Mouse (Mus musculus): ENCODE data around the gene N4bp2. TPM values are rescaled to one million over a fixed set of nuclear protein-coding genes. Genes with fewer than 3 reads are reported as not detected.

Gene N4bp2
- total and polyA plus RNA-seq, 3 experiments = 13.1 to 16.4 (median 15.1) TPM

DNA sequence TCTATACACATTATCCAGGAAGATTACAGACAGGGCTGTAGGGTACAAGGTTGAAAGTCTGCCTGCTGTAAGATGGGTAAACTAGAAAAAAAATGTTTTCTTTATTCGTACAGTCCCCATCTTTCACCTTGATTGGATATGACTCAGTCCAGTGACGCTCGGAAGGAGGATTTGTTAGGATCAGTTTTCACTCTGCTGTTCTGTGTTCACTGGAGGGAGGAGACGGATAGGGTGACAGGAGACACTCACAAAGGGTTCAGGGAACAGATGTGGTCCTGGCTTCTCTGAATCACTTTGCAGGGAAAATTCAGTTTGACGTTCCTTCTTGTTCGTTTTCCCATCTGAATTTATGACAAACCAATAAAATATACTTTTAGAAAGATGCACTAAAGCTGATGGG, 74.7 kb downstream of the N4bp2 start:
- in situ Hi-C loops (cut with MboI; ENCODE audit: low pct_ligation_motif_present, low pct_unique_long_range_greater_than_20kb, low sequenced_read_pairs) = loop anchor here (10.0 kb wide), 1 partner anchor 97 kb away; the partner anchor contains the start of gene Chrna9
- Histone ChIP-seq H3K4me1 (ENCODE audit: control insufficient read depth in 1 of 2, insufficient read depth in 2 of 2) (peaks cover 0 to 7% of the 10 kb centered on the region in 2 experiments; a peak in 2 of 4 replicates), H3K27ac (ENCODE audit: insufficient read depth, low read depth) (no peak overlapping the region), H3K36me3 (replicated peaks in 1 of 2; ENCODE audit: control insufficient read depth in 1 of 2, insufficient read depth in 1 of 2, low read length in 1 of 2) (peaks cover 0 to 6% of the 10 kb centered on the region in 2 experiments), H3K4me3 (replicated peaks in 1 of 3; ENCODE audit: low read depth in 2 of 3, low read length in 2 of 3, poor library complexity in 1 of 3) (no peak overlapping the region), H3K9ac (ENCODE audit: insufficient read depth, low read depth) (no peak overlapping the region), H3K27me3 (replicated peaks) (no peaks in the 10 kb centered on the region), H3K9me3 (replicated peaks; ENCODE audit: low read length) (peaks cover 3% of the 10 kb centered on the region), H3K4me2 (ENCODE audit: insufficient read depth, low read depth, poor library complexity, severe bottlenecking) (no peak overlapping the region), H3K79me2 (replicated peaks; ENCODE audit: control insufficient read depth, extremely low read depth, insufficient read depth, poor library complexity, severe bottlenecking) (no peaks in the 10 kb centered on the region)
- DNase-seq (ENCODE audit: extremely low read depth) = no peak
- dilution Hi-C loops (cut with MboI; ENCODE audit: extremely low pct_ligation_motif_present, extremely low pct_unique_long_range_greater_than_20kb, low sequenced_read_pairs) = no loop called here
- TF ChIP-seq PAX5 (IDR thresholded peaks at IDR 0.05; ENCODE audit: low read length) (no peak), UBTF (IDR thresholded peaks at IDR 0.05; ENCODE audit: low read depth, low read length) (no peak), TCF12 (IDR thresholded peaks at IDR 0.05; ENCODE audit: low read depth, low read length) (no peak), MXI1 (IDR thresholded peaks at IDR 0.05; ENCODE audit: low read depth, low read length) (no peak), HCFC1 (IDR thresholded peaks at IDR 0.05; ENCODE audit: low read depth, low read length) (no peak), ZMIZ1 (IDR thresholded peaks at IDR 0.05; ENCODE audit: low read depth, low read length) (no peak), CHD1 (IDR thresholded peaks at IDR 0.05; ENCODE audit: low read depth, low read length) (no peak), ZC3H11A (IDR thresholded peaks at IDR 0.05; ENCODE audit: low read depth, low read length) (no peak), BHLHE40 (IDR thresholded peaks at IDR 0.05; ENCODE audit: low read depth, low read length) (no peak), ETS1 (conservative IDR thresholded peaks at IDR 0.05; ENCODE audit: low read depth, low read length) (no peak), NELFE (IDR thresholded peaks at IDR 0.05; ENCODE audit: low read depth, low read length) (no peak)

DNA sequence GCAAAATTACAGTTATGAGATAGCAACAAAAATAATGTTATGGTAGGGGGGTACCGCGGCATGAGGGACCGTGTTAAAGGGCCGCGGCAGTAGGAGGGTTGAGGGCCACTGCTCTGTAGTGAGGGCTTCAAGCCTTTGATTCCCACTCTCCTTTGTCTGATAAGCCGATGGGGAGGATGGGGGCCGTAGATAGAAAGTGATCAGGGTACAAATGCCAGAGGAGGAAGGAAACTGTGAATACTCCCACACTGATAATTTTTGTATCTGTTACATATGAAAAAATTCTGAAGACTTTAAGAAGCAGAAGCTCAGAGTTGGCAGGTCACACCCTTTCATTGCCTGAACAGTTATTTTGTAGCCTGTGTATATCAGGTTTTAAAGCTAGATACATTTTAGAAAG, 79.6 kb downstream of the N4bp2 start:
- Histone ChIP-seq H3K9ac (ENCODE audit: insufficient read depth, low read depth) (no peak overlapping the region), H3K79me2 (replicated peaks; ENCODE audit: control insufficient read depth, extremely low read depth, insufficient read depth, poor library complexity, severe bottlenecking) (no peaks in the 10 kb centered on the region), H3K27me3 (replicated peaks) (no peaks in the 10 kb centered on the region), H3K36me3 (replicated peaks in 1 of 2; ENCODE audit: control insufficient read depth in 1 of 2, insufficient read depth in 1 of 2, low read length in 1 of 2) (no peaks in the 10 kb centered on the region), H3K27ac (ENCODE audit: insufficient read depth, low read depth) (no peak overlapping the region), H3K4me3 (replicated peaks in 1 of 3; ENCODE audit: low read depth in 2 of 3, low read length in 2 of 3, poor library complexity in 1 of 3) (no peak overlapping the region), H3K4me1 (ENCODE audit: control insufficient read depth in 1 of 2, insufficient read depth in 2 of 2) (no peaks in the 10 kb centered on the region), H3K4me2 (ENCODE audit: insufficient read depth, low read depth, poor library complexity, severe bottlenecking) (no peak overlapping the region), H3K9me3 (replicated peaks; ENCODE audit: low read length) (no peaks in the 10 kb centered on the region)
- DNase-seq (ENCODE audit: extremely low read depth) = no peak
- dilution Hi-C loops (cut with MboI; ENCODE audit: extremely low pct_ligation_motif_present, extremely low pct_unique_long_range_greater_than_20kb, low sequenced_read_pairs) (no loop called here), in situ Hi-C loops (cut with MboI; ENCODE audit: low pct_ligation_motif_present, low pct_unique_long_range_greater_than_20kb, low sequenced_read_pairs) (no loop called here)
- no peak for TF ChIP-seq MYC (IDR thresholded peaks at IDR 0.05; ENCODE audit: low read depth, low read length)
- no peak for TF ChIP-seq GABPA (IDR thresholded peaks at IDR 0.05; ENCODE audit: insufficient replicate concordance, low read depth, low read length)
- no peak for TF ChIP-seq PAX5 (IDR thresholded peaks at IDR 0.05; ENCODE audit: low read length)
- no peak for TF ChIP-seq IRF4 (IDR thresholded peaks at IDR 0.05; ENCODE audit: low read depth, low read length)
- no peak for TF ChIP-seq HCFC1 (IDR thresholded peaks at IDR 0.05; ENCODE audit: low read depth, low read length)
- no peak for TF ChIP-seq JUN (IDR thresholded peaks at IDR 0.05; ENCODE audit: insufficient read depth, low read depth, low read length)
- no peak for TF ChIP-seq POLR2A (IDR thresholded peaks at IDR 0.05; ENCODE audit: low read depth, low read length)
- TF ChIP-seq CHD2 (IDR thresholded peaks at IDR 0.05; ENCODE audit: low read length) = no peak
- TF ChIP-seq NRF1 (IDR thresholded peaks at IDR 0.05; ENCODE audit: low read depth, low read length) = no peak
- no peak for TF ChIP-seq ZMIZ1 (IDR thresholded peaks at IDR 0.05; ENCODE audit: low read depth, low read length)
- TF ChIP-seq MAFK (IDR thresholded peaks at IDR 0.05; ENCODE audit: insufficient replicate concordance, low read length) = no peak

All from CH12.LX (cell line).